Mouse (Mus musculus) midbrain, embryonic 12.5 days (tissue): ENCODE measurements around the gene Ceacam18. TPM values are rescaled to one million over a fixed set of nuclear protein-coding genes. Genes with fewer than 3 reads are reported as not detected.

Experiments used
- polyA plus RNA-seq: library from polyadenylated mRNA; unstranded; fragments of >200 nt; fragmentation: Nextera tagmentation; extraction: Ambion mirVana; gene quantifications from 2 replicates; pipeline ENCODE4 v1.2.1, GENCODE M21; 2016

Gene Ceacam18
- polyA plus RNA-seq, 1 experiment from 2014 or later: not detected

Other genes starting within 250 kb of the Ceacam18 start
- not detected in 2 replicates for gene Siglecg, start 226.5 kb upstream of the Ceacam18 start, polyA plus RNA-seq
- gene Lim2, start 207.0 kb upstream of the Ceacam18 start, polyA plus RNA-seq: not detected in 2 replicates
- gene Nkg7, start 197.6 kb upstream of the Ceacam18 start, polyA plus RNA-seq: not detected in 2 replicates
- gene Cldnd2, start 193.9 kb upstream of the Ceacam18 start, polyA plus RNA-seq: not detected in 2 replicates
- 147 and 163 TPM in 2 replicates for gene Etfb, start 190.6 kb upstream of the Ceacam18 start, polyA plus RNA-seq
- 1.4 TPM in 1 of 2 replicates, not detected in the other for gene Gm45233, start 190.6 kb upstream of the Ceacam18 start, polyA plus RNA-seq
- gene Vsig10l, start 171.6 kb upstream of the Ceacam18 start, polyA plus RNA-seq: 4.0 and 7.4 TPM in 2 replicates
- 3.9 and 4.1 TPM in 2 replicates for gene Iglon5, start 144.6 kb upstream of the Ceacam18 start, polyA plus RNA-seq
- gene 4931406B18Rik, start 128.8 kb upstream of the Ceacam18 start, polyA plus RNA-seq: not detected in 2 replicates
- 1.1 and 1.4 TPM in 2 replicates for gene Cd33, start 90.3 kb upstream of the Ceacam18 start, polyA plus RNA-seq
- 9.3 and 10.1 TPM in 2 replicates for gene Zfp658, start 72.5 kb upstream of the Ceacam18 start, polyA plus RNA-seq
- 17.8 and 17.9 TPM in 2 replicates for gene Zfp719, start 55.1 kb upstream of the Ceacam18 start, polyA plus RNA-seq
- gene Zfp819, start 27.5 kb upstream of the Ceacam18 start, polyA plus RNA-seq: 0.24 and 0.58 TPM in 2 replicates
- gene Siglece, start 25.5 kb downstream of the Ceacam18 start, polyA plus RNA-seq: 0.24 TPM in 2 replicates
- gene Ctu1, start 37.3 kb downstream of the Ceacam18 start, polyA plus RNA-seq: 17.6 and 17.9 TPM in 2 replicates
- not detected in 2 replicates for gene Klk14, start 55.7 kb downstream of the Ceacam18 start, polyA plus RNA-seq
- gene Klk13, start 77.9 kb downstream of the Ceacam18 start, polyA plus RNA-seq: not detected in 2 replicates
- not detected in 2 replicates for gene Klk12, start 134.2 kb downstream of the Ceacam18 start, polyA plus RNA-seq
- not detected in 2 replicates for gene Klk11, start 139.9 kb downstream of the Ceacam18 start, polyA plus RNA-seq
- gene Klk10, start 146.3 kb downstream of the Ceacam18 start, polyA plus RNA-seq: 0.13 TPM in 1 of 2 replicates, not detected in the other
- gene Klk9, start 157.2 kb downstream of the Ceacam18 start, polyA plus RNA-seq: not detected in 2 replicates
- gene Klk8, start 162.9 kb downstream of the Ceacam18 start, polyA plus RNA-seq: 6.1 and 6.3 TPM in 2 replicates
- gene Klk7, start 176.6 kb downstream of the Ceacam18 start, polyA plus RNA-seq: not detected in 2 replicates
- not detected in 2 replicates for gene Klk6, start 189.8 kb downstream of the Ceacam18 start, polyA plus RNA-seq
- 0.18 and 0.33 TPM in 2 replicates for gene Klk5, start 207.3 kb downstream of the Ceacam18 start, polyA plus RNA-seq
- gene Klk4, start 246.5 kb downstream of the Ceacam18 start, polyA plus RNA-seq: not detected in 2 replicates